Mouse (Mus musculus): ENCODE data around the gene Ermap.
A peak's percentile ranks its signal among the peaks of the same experiment; 100 is the strongest.

GRCm38 (mm10) chr4:119225719-119226118 is 35.9 kb upstream of the Ermap start:
- TF ChIP-seq EP300 (IDR thresholded peaks at IDR 0.05; ENCODE audit: low read depth), result no peak
- TF ChIP-seq CTCF (IDR thresholded peaks at IDR 0.05; ENCODE audit: low read depth), result peak; percentile 30
